Mouse (Mus musculus): ENCODE data around the gene Hs3st5.
"Not testable (repeated sequence)": the region's sequence is repeated elsewhere in the genome, so short reads cannot be mapped to it uniquely, and the experiment has no call there.

Hs3st5 gene

GRCm38 (mm10) chr10:36506727-36507555, at the start of gene Hs3st5:
Hs3st5 (plus strand) TSS chr10:36506814.
- peak; percentile 75 for ATAC-seq (ENCODE audit: insufficient number of reproducible peaks, low FRiP score, low TSS enrichment)

- ATAC-seq (ENCODE audit: insufficient number of reproducible peaks, low FRiP score, low TSS enrichment), result no peak
Measured at GRCm38 (mm10) chr10:36468664-36469063, 38.0 kb upstream of the Hs3st5 start.

GRCm38 (mm10) chr10:36471135-36471534, 35.5 kb upstream of the Hs3st5 start:
- ATAC-seq (ENCODE audit: insufficient number of reproducible peaks, low FRiP score, low TSS enrichment), result peak; percentile 68; the same call in 1 of the 2 replicates

- ATAC-seq (ENCODE audit: insufficient number of reproducible peaks, low FRiP score, low TSS enrichment), result no peak
Measured at GRCm38 (mm10) chr10:36474834-36475233, 31.8 kb upstream of the Hs3st5 start.

GRCm38 (mm10) chr10:36477543-36477942, 29.1 kb upstream of the Hs3st5 start:
- no peak for ATAC-seq (ENCODE audit: insufficient number of reproducible peaks, low FRiP score, low TSS enrichment)

- no peak for ATAC-seq (ENCODE audit: insufficient number of reproducible peaks, low FRiP score, low TSS enrichment)
Measured at GRCm38 (mm10) chr10:36483362-36483761, 23.3 kb upstream of the Hs3st5 start.

- ATAC-seq (ENCODE audit: insufficient number of reproducible peaks, low FRiP score, low TSS enrichment), result no peak
Measured at GRCm38 (mm10) chr10:36484011-36484410, 22.6 kb upstream of the Hs3st5 start.

- no peak for ATAC-seq (ENCODE audit: insufficient number of reproducible peaks, low FRiP score, low TSS enrichment)
Measured at GRCm38 (mm10) chr10:36484728-36485300, 21.8 kb upstream of the Hs3st5 start.

- no peak for ATAC-seq (ENCODE audit: insufficient number of reproducible peaks, low FRiP score, low TSS enrichment)
Measured at GRCm38 (mm10) chr10:36493566-36493965, 13.0 kb upstream of the Hs3st5 start.

- ATAC-seq (ENCODE audit: insufficient number of reproducible peaks, low FRiP score, low TSS enrichment), result no peak
Measured at GRCm38 (mm10) chr10:36499713-36500112, 6.9 kb upstream of the Hs3st5 start.

- peak; percentile 46 for ATAC-seq (ENCODE audit: insufficient number of reproducible peaks, low FRiP score, low TSS enrichment)
Measured at GRCm38 (mm10) chr10:36506033-36506726, 434 bp upstream of the Hs3st5 start.

- no peak; the same call in 1 of the 2 replicates for ATAC-seq (ENCODE audit: insufficient number of reproducible peaks, low FRiP score, low TSS enrichment)
Measured at GRCm38 (mm10) chr10:36507556-36507870, 899 bp downstream of the Hs3st5 start.

- no peak for ATAC-seq (ENCODE audit: insufficient number of reproducible peaks, low FRiP score, low TSS enrichment)
Measured at GRCm38 (mm10) chr10:36507991-36508546, 1.5 kb downstream of the Hs3st5 start.

- ATAC-seq (ENCODE audit: insufficient number of reproducible peaks, low FRiP score, low TSS enrichment), result no peak
Measured at GRCm38 (mm10) chr10:36509477-36509876, 2.9 kb downstream of the Hs3st5 start.

- no peak for ATAC-seq (ENCODE audit: insufficient number of reproducible peaks, low FRiP score, low TSS enrichment)
Measured at GRCm38 (mm10) chr10:36523881-36524280, 17.3 kb downstream of the Hs3st5 start.

GRCm38 (mm10) chr10:36533633-36534335, 27.2 kb downstream of the Hs3st5 start:
- ATAC-seq (ENCODE audit: insufficient number of reproducible peaks, low FRiP score, low TSS enrichment), result peak; percentile 56

- peak; percentile 45; the same call in 1 of the 2 replicates for ATAC-seq (ENCODE audit: insufficient number of reproducible peaks, low FRiP score, low TSS enrichment)
Measured at GRCm38 (mm10) chr10:36546622-36547021, 40.0 kb downstream of the Hs3st5 start.

- not testable (repeated sequence) for ATAC-seq (ENCODE audit: insufficient number of reproducible peaks, low FRiP score, low TSS enrichment)
Measured at GRCm38 (mm10) chr10:36547713-36548112, 41.1 kb downstream of the Hs3st5 start.

- ATAC-seq (ENCODE audit: insufficient number of reproducible peaks, low FRiP score, low TSS enrichment), result no peak
Measured at GRCm38 (mm10) chr10:36554057-36554456, 47.4 kb downstream of the Hs3st5 start.
